Mouse (Mus musculus) left cerebral cortex, postnatal 14 days (tissue): ENCODE data around the gene Slc26a3. TPM values are rescaled to one million over a fixed set of nuclear protein-coding genes. Genes with fewer than 3 reads are reported as not detected.

Experiments
- DNase-seq, 2 experiments: peaks; one replicate each; pipeline ENCODE4 v3.0.0; 2021 to 2022; ENCODE audit warnings: low spot score in 2 of 2, mixed read lengths in 1 of 2
- intact Hi-C: fragments of 180-260 bp; cut with DNase I; formaldehyde crosslinking; loops from one replicate; pipeline ENCODE4 v1.15.1; 2025
- total RNA-seq, 2 experiments: library from RNA; stranded (reverse); gene quantifications; 2 replicates each; pipeline ENCODE4 v1.2.3; 2021

The Slc26a3 gene
- total RNA-seq, 2 experiments from 2014 or later: 0.11 to 0.25 TPM

DNA sequence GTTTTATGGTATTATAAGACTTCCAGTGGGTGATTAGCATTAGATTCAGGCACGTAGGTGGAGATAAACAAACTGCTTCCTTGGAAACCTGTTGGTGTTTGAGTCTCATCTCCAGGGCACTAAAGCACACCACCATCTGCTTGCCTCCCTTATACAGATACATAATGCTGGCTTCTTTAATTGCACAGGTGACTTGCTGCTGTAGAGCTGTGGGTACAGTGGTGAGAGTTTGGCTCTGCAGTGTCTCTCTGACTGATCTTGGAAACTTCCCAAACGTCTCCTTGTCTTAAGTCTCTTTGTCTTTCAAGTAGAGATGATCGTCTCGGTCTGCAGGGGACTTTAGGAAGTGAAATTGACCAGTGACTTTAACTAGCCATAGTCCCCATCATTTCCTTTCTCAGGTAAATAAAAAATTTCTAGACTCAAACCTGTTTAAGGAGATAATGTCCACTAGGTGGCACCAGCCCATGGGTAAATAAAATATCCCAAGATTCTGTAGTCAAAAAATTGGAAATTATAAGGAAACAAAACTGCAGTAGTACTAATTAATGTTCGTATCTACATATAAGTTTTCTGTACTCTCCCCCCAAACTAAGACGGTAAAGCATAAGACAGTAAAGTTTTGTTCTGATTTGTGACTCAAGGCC lies 117.2 kb downstream of the Slc26a3 start:
- intact Hi-C loops: loop anchor here (5.0 to 10.0 kb wide), 4 partner anchors 127 to 419 kb away; partner anchors contain the start of gene Bcap29
- peak in 1 of 2 experiments; percentile 59 for DNase-seq

DNA sequence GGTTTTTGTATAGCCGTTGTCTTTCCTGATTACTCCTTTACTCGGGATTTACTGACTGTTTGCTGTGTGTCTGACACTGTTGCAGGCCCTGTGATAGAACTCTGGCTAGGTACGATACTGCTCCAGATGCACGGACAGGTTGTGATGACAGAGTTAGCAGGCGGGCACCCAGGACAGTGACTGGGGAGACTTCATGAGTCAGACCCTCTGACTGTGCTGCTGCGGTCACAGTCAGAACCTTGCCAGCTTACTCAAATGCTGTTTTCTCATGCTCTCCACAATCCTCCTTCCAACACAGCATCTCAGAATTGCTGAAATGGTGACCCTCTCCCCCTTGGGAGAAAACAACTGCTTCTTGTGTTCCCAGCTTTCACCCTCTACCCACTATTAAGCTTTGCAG lies 117.8 kb downstream of the Slc26a3 start:
- no peak for DNase-seq
- intact Hi-C loops: loop anchor here (5.0 to 10.0 kb wide), 4 partner anchors 126 to 419 kb away; partner anchors contain the start of gene Bcap29

DNA sequence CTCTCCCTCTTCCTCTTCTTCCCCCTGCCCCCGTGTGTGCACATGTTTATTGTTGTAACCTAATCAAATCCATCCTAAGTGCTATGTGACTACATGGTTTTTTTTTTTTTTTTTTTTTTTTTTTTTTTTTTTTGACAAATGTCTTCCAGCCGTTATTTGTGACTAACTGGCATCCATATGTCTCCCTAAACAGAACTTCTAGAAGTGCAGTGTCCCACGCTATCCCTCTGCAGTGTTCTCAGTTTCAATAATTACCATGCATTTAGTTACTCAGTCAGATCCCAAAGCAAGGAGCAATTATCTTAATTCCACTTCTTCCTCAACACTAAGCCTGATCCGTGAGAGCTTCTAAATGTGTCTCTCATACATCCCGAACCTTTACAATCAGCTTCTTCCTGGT lies 120.5 kb downstream of the Slc26a3 start:
- intact Hi-C loops: no loop called here
- DNase-seq: no peak

DNA sequence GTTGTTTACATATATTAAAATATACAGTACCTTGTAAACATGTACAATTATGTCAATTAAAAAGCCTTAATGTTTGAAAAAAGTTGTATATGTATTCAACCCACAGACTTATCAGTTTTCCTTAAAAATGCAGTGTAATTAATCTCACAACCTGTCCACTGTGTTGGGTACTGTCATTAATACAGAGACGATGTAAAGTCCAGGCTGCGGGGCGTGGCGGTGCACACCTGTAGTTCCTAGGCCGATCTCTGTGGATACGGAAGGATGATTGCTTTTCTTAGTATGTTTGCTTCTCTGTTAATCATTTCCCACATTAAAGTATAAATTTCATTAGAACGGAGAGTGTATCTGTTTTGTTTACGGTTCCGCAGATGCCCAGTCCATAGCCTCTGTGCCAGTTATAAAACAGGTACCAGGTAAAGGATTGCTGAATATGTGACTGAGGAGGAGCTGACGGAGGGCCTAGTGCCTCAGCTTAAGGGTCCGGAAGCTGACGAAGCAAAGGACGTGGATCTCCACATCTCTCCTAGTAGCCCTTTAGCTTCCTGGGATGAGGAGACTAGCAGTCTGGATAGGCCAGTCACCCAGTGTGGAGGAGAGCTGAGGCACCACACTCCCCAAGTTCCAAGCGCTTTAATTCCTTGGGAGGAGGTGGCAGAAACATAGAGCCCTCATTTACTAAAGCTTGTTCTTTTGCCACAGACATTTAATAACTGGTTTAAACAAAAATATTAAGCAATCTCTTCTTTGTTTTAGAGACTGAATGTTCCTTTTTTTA lies 122.2 kb downstream of the Slc26a3 start:
- intact Hi-C loops: no loop called here
- no peak for DNase-seq

DNA sequence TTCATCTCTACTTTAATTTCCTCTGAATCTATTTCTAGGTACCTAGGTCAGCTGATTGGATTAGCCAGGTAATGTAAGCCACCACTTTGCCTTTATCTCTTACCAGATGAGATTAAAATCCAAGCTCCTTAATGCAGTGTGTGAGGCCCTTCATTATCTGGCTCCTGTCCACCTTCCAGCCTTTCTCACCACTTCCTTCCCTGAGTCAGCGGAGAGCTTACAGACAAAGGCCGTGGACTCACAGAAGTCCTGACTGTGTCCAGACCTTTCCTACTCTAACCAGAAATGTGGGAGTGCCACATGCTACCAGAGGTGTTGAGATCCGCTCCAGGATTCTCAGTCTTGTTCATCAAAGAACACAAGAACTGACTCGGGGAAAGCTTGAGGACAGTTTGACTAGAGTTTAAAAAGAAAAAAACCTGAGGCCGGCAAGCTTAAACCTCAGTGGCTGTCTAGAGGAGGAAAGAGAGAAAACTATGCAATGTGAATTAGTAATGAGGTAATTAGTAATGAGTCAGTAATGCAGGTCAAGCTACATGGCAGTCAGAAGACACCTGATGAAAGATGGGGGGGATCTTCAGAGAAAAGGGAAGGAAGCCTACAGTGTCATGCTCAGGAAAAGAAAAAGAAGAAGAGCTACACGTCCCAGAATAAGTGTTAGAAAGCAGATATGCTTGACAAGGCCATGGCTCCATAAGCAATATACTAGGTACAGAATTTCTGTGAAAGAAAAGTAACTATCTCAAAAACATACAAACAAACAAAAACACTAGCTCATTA lies 123.2 kb downstream of the Slc26a3 start:
- intact Hi-C loops: no loop called here

DNA sequence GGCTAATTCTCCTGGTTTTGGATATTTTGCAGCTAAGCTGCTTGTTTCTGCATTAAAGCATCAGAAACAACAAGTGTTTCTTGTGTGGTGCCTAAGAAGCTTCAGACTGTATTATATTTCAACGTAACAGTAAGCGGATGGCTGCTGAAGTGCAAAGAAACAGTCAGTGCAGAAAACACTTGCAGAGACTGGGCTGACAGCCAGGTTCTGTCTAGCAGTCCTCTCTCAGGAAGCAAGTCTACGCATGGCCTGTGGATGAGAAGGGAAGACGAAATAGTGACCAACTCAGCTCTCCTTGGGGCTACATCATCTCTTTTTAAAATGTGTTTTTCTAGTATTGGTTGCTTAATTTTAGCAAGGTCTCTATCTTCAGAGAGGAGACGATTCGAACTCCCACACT lies 129.4 kb downstream of the Slc26a3 start:
- DNase-seq: peak in 1 of 2 experiments; percentile 55
- intact Hi-C loops: no loop called here

More for the DNA sequence above, 123.2 kb downstream of the Slc26a3 start:
- no peak for DNase-seq

DNA sequence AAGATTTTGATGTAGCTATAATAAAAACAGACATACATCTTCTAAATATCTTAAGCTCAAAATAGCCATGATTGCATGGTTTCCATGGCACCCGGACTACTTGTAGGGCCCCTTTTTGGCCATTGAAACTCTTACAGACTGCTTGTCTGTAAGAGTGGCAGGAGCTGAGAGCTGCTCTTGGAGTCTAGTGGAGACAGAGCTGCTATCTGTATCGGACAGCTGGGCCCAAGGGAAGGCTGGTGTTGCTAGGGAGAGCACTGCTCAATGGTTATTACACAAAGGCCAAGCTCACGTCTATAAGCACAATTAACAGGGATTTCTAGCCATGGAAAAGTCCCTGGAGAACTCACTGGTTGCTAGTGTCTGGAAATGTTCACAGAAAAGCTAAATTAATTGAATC lies 130.7 kb downstream of the Slc26a3 start:
- intact Hi-C loops: no loop called here
- DNase-seq: peak in 1 of 2 experiments; percentile 40

Other genes starting within 250 kb of the Slc26a3 start
- not detected for gene Gm6993, start 150.1 kb upstream of the Slc26a3 start, total RNA-seq
- 10 to 100 TPM; 26.2 to 28.1 TPM for gene Lamb1, start 125.6 kb upstream of the Slc26a3 start, total RNA-seq
- gene Dld, start 39.4 kb upstream of the Slc26a3 start, total RNA-seq: 100 to 1,000 TPM; 112 to 114 TPM
- 10 to 100 TPM; 21.4 to 24.4 TPM for gene Cbll1, start 108.7 kb downstream of the Slc26a3 start, total RNA-seq
- 1 to 10 TPM; 1.2 to 1.6 TPM for gene Slc26a4, start 169.1 kb downstream of the Slc26a3 start, total RNA-seq
- 10 to 100 TPM; 29.7 to 29.8 TPM for gene Bcap29, start 243.8 kb downstream of the Slc26a3 start, total RNA-seq